Mouse (Mus musculus) hindbrain, embryonic 10.5 days (tissue): ENCODE measurements at regions not wholly inside any gene's neighbourhood (a gene's known extent, or its start where the extent isn't known, plus 50 kb on each side); places are given as distances from the start of the nearest gene placed in this dataset.

Source experiments
- DNase-seq: peaks from one replicate; pipeline ENCODE4 v3.0.0-alpha.2; 2017; ENCODE audit warnings: low spot score
- H3K27ac ChIP-seq: fragments of 300-500 bp; sonication (generic); 2 replicates; pipeline ENCODE4 v1.5.1; 2016; ENCODE audit warnings: mild to moderate bottlenecking, moderate library complexity
- H3K27me3 ChIP-seq: fragments of 300-500 bp; sonication (generic); 2 replicates; pipeline ENCODE4 v1.6.1; 2016; ENCODE audit warnings: mild to moderate bottlenecking; ENCODE audit not compliant: poor library complexity, insufficient read depth, severe bottlenecking
- H3K36me3 ChIP-seq: fragments of 300-500 bp; sonication (generic); 2 replicates; pipeline ENCODE4 v1.6.1; 2016; ENCODE audit warnings: mild to moderate bottlenecking, moderate library complexity
- H3K4me1 ChIP-seq: fragments of 300-500 bp; sonication (generic); replicated peaks from 2 replicates; pipeline ENCODE4 v1.6.1; 2016; ENCODE audit warnings: mild to moderate bottlenecking
- H3K4me3 ChIP-seq: fragments of 300-500 bp; sonication (generic); 2 replicates; pipeline ENCODE4 v1.5.1; 2016; ENCODE audit warnings: mild to moderate bottlenecking, moderate library complexity
- H3K9me3 ChIP-seq: fragments of 300-500 bp; sonication (generic); 2 replicates; pipeline ENCODE4 v1.6.1; 2016; ENCODE audit warnings: mild to moderate bottlenecking, moderate library complexity
- WGBS: fragments of 180-500 bp; shearing (Covaris S2); methylation state at CpG from one replicate; pipeline ENCODE4 v1.1.7; 2016; 5-methylcytosine and 5-hydroxymethylcytosine counted together

GRCm38 (mm10) chr7:145112146-145112830, 95.6 kb downstream of the 1810010D01Rik start:
- no peaks in the 10 kb centered on the region for H3K9me3 ChIP-seq
- H3K27me3 ChIP-seq: peaks cover 5% of the 10 kb centered on the region; the same call in 1 of the 2 replicates
- H3K36me3 ChIP-seq: no peaks in the 10 kb centered on the region
- H3K4me3 ChIP-seq: no peak overlapping the region
- peak overlapping the region; percentile 73; the same call in 1 of the 2 replicates for H3K27ac ChIP-seq
- peaks cover 36% of the 10 kb centered on the region for H3K4me1 ChIP-seq
- DNase-seq: no peak

DNA sequence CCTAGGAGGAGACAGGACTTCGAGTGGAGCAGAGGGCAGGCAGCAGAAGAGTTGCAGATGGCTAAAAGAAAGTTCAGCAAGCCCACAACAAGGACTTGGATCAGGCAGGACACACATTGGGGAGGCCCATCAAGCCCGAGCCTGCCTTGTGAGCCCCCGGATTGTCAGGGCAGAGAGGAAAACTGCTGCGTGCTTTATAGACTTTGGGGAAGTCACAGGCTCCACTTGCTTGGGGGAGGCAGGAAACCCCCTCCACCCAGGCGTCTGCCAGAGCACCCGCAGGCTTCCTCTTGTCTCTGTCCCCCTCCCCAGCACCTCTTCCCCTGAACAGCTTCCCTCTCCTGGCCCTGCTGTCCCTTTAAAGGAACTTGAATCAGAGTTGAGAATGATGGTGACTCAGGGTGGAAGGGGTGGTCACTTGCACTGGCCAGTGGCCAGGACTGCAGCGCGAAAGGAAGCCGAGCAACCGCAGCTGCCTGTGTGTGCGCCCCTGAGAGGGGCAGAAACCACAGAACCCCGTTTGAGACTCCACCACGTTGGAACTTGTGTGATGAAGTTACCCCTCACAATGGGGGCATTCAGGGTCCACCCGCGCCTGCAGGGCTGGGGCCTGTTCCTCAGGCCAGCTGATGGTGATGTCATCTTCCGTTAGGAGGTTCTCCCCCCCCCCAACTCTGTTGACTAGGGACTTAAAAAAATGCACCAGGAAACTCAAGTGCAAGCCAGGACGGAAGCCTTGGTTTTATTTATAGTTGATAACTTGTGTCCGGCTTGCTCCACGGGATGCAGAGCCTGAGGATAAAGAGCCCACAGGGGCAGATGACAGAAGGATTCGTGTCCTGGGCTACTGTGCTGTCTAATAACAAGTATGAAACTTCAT, 96.4 kb downstream of the 1810010D01Rik start:
- WGBS: 62% methylated on average over 20 of the region's 20 CpGs
- Histone ChIP-seq H3K9me3 (no peaks in the 10 kb centered on the region), H3K27ac (peak overlapping the region; percentile 73), H3K36me3 (no peaks in the 10 kb centered on the region), H3K27me3 (peaks cover 8% of the 10 kb centered on the region), H3K4me3 (no peak overlapping the region; the same call in 1 of the 2 replicates), H3K4me1 (peaks cover 36% of the 10 kb centered on the region)
- DNase-seq: peak; percentile 10

GRCm38 (mm10) chr7:145110657-145111251, 97.2 kb downstream of the 1810010D01Rik start:
- no peaks in the 10 kb centered on the region for H3K36me3 ChIP-seq
- no peaks in the 10 kb centered on the region for H3K9me3 ChIP-seq
- peak overlapping the region; percentile 73 for H3K27ac ChIP-seq
- WGBS: 49% methylated on average over 10 of the region's 10 CpGs
- H3K4me1 ChIP-seq: peaks cover 36% of the 10 kb centered on the region
- H3K27me3 ChIP-seq: peaks cover 9% of the 10 kb centered on the region
- peak; percentile 18 for DNase-seq
- H3K4me3 ChIP-seq: no peak overlapping the region; the same call in 1 of the 2 replicates

DNA sequence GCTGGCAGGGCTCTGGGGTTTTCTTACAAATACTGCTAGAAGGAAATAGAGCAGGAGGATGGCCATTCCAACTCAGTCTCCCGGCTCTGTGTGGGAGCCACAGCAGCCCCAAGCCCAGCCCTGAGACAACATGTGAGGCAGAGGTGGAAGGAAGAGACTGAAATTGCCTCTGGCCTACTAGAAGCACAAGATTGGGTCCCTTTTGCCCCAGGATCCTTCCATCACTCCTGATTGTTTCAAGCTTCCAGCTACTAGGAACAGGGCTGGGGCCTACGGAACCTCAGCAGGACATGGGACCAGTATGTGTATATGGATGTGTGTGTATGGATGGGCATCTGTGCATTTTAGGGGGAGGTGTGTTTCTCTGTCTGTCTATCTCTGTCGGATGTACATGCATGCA, 97.9 kb downstream of the 1810010D01Rik start:
- Histone ChIP-seq H3K9me3 (no peaks in the 10 kb centered on the region), H3K4me1 (peaks cover 36% of the 10 kb centered on the region), H3K36me3 (no peaks in the 10 kb centered on the region), H3K27ac (peak overlapping the region; percentile 73), H3K27me3 (peaks cover 9% of the 10 kb centered on the region), H3K4me3 (no peak overlapping the region)
- DNase-seq: no peak
- WGBS: 89% methylated on average over 3 of the region's 3 CpGs

DNA sequence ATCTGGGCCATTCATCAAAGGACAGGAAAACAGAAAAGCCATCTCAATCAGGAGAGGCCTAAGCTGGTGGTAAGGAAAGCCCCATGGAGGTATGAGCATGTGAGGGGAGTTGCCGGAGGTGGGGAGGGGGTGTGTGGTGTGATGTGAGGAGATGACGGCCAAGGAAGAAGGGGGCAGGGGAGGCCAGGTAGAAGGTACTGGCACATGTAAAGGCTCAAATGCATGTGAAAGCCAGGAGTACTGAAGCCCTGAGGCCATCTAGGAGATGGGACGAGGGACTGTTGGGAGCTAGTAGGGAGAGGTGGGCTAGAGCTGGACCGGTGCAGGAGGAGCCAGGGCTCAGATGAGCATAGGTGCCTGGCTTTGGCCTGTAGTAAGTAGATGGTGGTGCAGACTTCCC, 98.4 kb downstream of the 1810010D01Rik start:
- H3K9me3 ChIP-seq: no peaks in the 10 kb centered on the region
- H3K27ac ChIP-seq: peak overlapping the region; percentile 73
- peaks cover 36% of the 10 kb centered on the region for H3K4me1 ChIP-seq
- WGBS: 89% methylated on average over 4 of the region's 4 CpGs
- no peaks in the 10 kb centered on the region for H3K36me3 ChIP-seq
- DNase-seq: no peak
- H3K4me3 ChIP-seq: no peak overlapping the region
- H3K27me3 ChIP-seq: peaks cover 9% of the 10 kb centered on the region

DNA sequence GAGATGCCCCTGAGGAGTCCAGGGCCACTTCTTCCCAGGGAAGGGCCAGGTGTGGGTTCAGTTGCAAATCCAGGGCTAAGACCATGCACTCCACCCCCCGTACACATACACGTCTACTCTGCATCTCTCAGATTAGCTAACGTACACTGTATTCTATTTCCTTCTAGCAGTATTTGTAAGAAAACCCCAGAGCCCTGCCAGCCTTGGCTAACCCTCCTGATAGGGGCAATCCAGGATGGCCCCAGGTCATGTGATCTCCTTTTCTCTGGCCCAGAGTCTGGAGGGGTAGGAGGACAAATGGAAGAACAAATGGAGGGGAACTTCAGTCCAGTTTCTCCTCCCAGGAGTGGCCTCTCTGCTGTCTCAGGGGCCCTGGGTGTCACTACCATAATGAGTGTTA, 98.9 kb downstream of the 1810010D01Rik start:
- Histone ChIP-seq H3K36me3 (no peaks in the 10 kb centered on the region), H3K27ac (0 out of 2 replicates have a peak overlapping the region, but pooled peaks have one; percentile 73), H3K4me1 (peaks cover 33% of the 10 kb centered on the region), H3K27me3 (peaks cover 9% of the 10 kb centered on the region), H3K9me3 (no peaks in the 10 kb centered on the region), H3K4me3 (no peak overlapping the region)
- 91% methylated on average over 3 of the region's 3 CpGs for WGBS
- no peak for DNase-seq

DNA sequence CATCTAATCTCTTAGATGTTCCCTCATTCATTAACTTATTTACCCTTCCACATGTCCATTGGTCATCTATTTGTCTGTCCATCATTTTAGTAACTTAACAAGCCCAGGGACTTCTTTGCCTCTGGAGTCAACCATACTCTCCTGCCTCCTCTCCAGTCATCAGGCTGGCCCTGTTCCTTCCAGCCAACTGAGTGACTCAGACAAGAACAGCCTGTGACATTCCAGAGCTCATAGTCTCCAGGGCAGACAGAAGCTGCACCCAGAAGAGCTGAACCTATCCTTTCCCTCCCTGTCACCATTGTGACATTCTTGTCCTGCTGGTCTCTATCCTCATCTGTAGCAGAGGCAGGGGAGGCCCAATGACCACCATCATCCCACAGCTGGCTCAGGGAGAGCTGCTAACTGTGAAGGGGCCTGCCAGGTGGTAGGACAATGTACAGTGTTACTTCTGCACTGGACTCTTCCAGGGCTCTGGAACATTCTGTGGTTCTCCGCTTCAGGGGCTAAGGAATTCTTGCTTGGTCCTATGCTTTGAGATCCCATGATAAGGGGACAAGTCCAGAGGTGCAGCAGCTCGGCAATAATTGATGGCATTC, 100.2 kb downstream of the 1810010D01Rik start:
- H3K27me3 ChIP-seq: peaks cover 4% of the 10 kb centered on the region
- H3K4me1 ChIP-seq: peaks cover 27% of the 10 kb centered on the region
- WGBS: 82% methylated on average over 2 of the region's 2 CpGs
- no peaks in the 10 kb centered on the region for H3K36me3 ChIP-seq
- H3K27ac ChIP-seq: no peak overlapping the region
- no peak for DNase-seq
- H3K9me3 ChIP-seq: no peaks in the 10 kb centered on the region
- H3K4me3 ChIP-seq: no peak overlapping the region

- no peaks in the 10 kb centered on the region for H3K9me3 ChIP-seq
- H3K4me3 ChIP-seq: no peak overlapping the region
- H3K36me3 ChIP-seq: no peaks in the 10 kb centered on the region
- H3K4me1 ChIP-seq: peaks cover 31% of the 10 kb centered on the region
- DNase-seq: no peak
- peaks cover 4% of the 10 kb centered on the region for H3K27me3 ChIP-seq
- no peak overlapping the region for H3K27ac ChIP-seq
- 89% methylated on average over 4 of the region's 4 CpGs for WGBS
These were observed 101.4 kb downstream of the 1810010D01Rik start for GRCm38 (mm10) chr7:145106494-145106849.

- no peaks in the 10 kb centered on the region for H3K36me3 ChIP-seq
- DNase-seq: no peak
- peaks cover 4% of the 10 kb centered on the region for H3K27me3 ChIP-seq
- H3K4me1 ChIP-seq: peaks cover 26% of the 10 kb centered on the region
- H3K9me3 ChIP-seq: no peaks in the 10 kb centered on the region
- 89% methylated on average over 7 of the region's 7 CpGs for WGBS
- H3K27ac ChIP-seq: no peak overlapping the region
- no peak overlapping the region for H3K4me3 ChIP-seq
These were observed 102.0 kb downstream of the 1810010D01Rik start for GRCm38 (mm10) chr7:145105831-145106493.

DNA sequence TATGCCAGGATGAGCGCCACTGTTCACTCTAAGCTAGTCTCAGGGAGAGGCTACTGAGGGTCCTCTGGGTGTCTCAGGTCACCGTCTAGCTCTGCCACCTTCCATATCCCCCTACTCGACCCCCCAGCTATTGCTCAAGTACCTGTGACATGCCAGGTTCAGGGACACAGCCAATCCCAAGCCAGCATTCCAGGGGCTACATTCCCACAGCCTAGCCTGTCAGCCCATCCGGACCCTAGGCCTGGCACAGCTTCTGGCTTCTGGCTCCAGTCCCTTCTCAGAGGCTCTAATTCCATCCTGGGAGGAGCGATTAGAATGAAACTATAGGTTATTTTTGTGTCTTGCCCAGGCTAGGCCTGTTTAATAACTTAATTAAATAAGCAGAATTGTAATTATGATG, 105.2 kb downstream of the 1810010D01Rik start:
- no peaks in the 10 kb centered on the region for H3K9me3 ChIP-seq
- H3K27ac ChIP-seq: peak overlapping the region; percentile 56; the same call in 1 of the 2 replicates
- H3K27me3 ChIP-seq: peaks cover 4% of the 10 kb centered on the region; the same call in 1 of the 2 replicates
- no peak overlapping the region for H3K4me3 ChIP-seq
- H3K4me1 ChIP-seq: peaks cover 13% of the 10 kb centered on the region
- H3K36me3 ChIP-seq: no peaks in the 10 kb centered on the region
- 77% methylated on average over 5 of the region's 5 CpGs for WGBS
- no peak for DNase-seq

DNA sequence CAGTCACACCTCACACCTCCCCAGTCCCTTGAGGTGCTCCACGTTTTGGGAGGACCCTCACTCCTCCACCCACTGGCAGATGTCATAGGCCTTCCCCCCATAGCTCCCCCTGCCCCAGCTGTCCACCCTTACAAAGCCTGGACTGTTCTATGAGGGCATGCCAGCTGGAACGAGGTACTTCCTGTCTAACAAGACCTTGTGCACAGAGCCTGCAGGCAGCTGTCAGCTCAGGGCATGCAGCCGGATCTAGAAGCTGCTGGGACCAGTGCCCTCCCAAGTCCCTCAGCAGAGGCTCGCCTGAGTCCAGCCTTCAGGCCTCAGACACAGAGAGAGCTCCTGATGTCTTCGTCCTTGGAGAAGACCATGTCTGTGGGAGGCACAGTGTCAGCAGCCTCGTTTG, 105.7 kb downstream of the 1810010D01Rik start:
- WGBS: 58% methylated on average over 6 of the region's 6 CpGs
- H3K36me3 ChIP-seq: no peaks in the 10 kb centered on the region
- peak overlapping the region; percentile 56; the same call in 1 of the 2 replicates for H3K27ac ChIP-seq
- H3K27me3 ChIP-seq: peaks cover 4% of the 10 kb centered on the region; the same call in 1 of the 2 replicates
- DNase-seq: no peak
- no peak overlapping the region for H3K4me3 ChIP-seq
- H3K4me1 ChIP-seq: peaks cover 13% of the 10 kb centered on the region
- no peaks in the 10 kb centered on the region for H3K9me3 ChIP-seq

- 89% methylated on average over 6 of the region's 6 CpGs for WGBS
- no peak overlapping the region for H3K4me3 ChIP-seq
- H3K4me1 ChIP-seq: peaks cover 13% of the 10 kb centered on the region
- no peaks in the 10 kb centered on the region for H3K27me3 ChIP-seq
- no peak for DNase-seq
- no peaks in the 10 kb centered on the region for H3K36me3 ChIP-seq
- H3K9me3 ChIP-seq: no peaks in the 10 kb centered on the region
- H3K27ac ChIP-seq: no peak overlapping the region
These were observed 109.6 kb downstream of the 1810010D01Rik start for GRCm38 (mm10) chr7:145098335-145098734.
